Mouse (Mus musculus): ENCODE results near the gene Tbpl2. TPM values are rescaled to one million over a fixed set of nuclear protein-coding genes. Genes with fewer than 3 reads are reported as not detected.

Gene Tbpl2
- total RNA-seq (2021): not detected
- long read RNA-seq, experiment 1: 0 reads
- long read RNA-seq, experiment 2: 0 reads

- intact Hi-C loops (cut with DNase I; ENCODE audit: low total_unique reads): no loop called here
Measured at GRCm38 (mm10) chr2:24096495-24096894, at the start of gene Tbpl2. TSS of gene Tbpl2 (minus strand) at chr2:24096595.

GRCm38 (mm10) chr2:24134373-24134772, 38.0 kb upstream of the Tbpl2 start:
- intact Hi-C loops (cut with DNase I; ENCODE audit: low total_unique reads): no loop called here
- no peak for DNase-seq

More at GRCm38 (mm10) chr2:24096495-24096894, at the start of gene Tbpl2:
- no peak for DNase-seq

- intact Hi-C loops (cut with DNase I; ENCODE audit: low total_unique reads): no loop called here
- DNase-seq: no peak
Measured at GRCm38 (mm10) chr2:24109085-24109484, 12.7 kb upstream of the Tbpl2 start.

- DNase-seq: no peak
- intact Hi-C loops (cut with DNase I; ENCODE audit: low total_unique reads): no loop called here
Measured at GRCm38 (mm10) chr2:24103619-24104289, 7.4 kb upstream of the Tbpl2 start.

- intact Hi-C loops (cut with DNase I; ENCODE audit: low total_unique reads): no loop called here
- no peak for DNase-seq
Measured at GRCm38 (mm10) chr2:24090921-24091320, 5.5 kb downstream of the Tbpl2 start.

GRCm38 (mm10) chr2:24050459-24050858, 45.9 kb downstream of the Tbpl2 start:
- intact Hi-C loops (cut with DNase I; ENCODE audit: low total_unique reads): no loop called here
- no peak for DNase-seq

- DNase-seq: no peak
- intact Hi-C loops (cut with DNase I; ENCODE audit: low total_unique reads): no loop called here
Measured at GRCm38 (mm10) chr2:24049344-24049990, 46.9 kb downstream of the Tbpl2 start, which contains the start of gene Hnmt. TSS of gene Hnmt (minus strand) at chr2:24049394.

- DNase-seq: peak; percentile 57
- intact Hi-C loops (cut with DNase I; ENCODE audit: low total_unique reads): no loop called here
Measured at GRCm38 (mm10) chr2:24048480-24049097, 47.8 kb downstream of the Tbpl2 start.

- intact Hi-C loops (cut with DNase I; ENCODE audit: low total_unique reads): no loop called here
- DNase-seq: no peak
Measured at GRCm38 (mm10) chr2:24047551-24048479, 48.6 kb downstream of the Tbpl2 start.

- intact Hi-C loops (cut with DNase I; ENCODE audit: low total_unique reads): no loop called here
- no peak for DNase-seq
Measured at GRCm38 (mm10) chr2:24042901-24043300, 53.5 kb downstream of the Tbpl2 start.

- no peak for DNase-seq
- intact Hi-C loops (cut with DNase I; ENCODE audit: low total_unique reads): no loop called here
Measured at GRCm38 (mm10) chr2:24040531-24040930, 55.9 kb downstream of the Tbpl2 start.

Other genes with a start within 250 kb of the Tbpl2 start
- 1 to 10 TPM; 2.8 to 3.3 TPM for gene Hnmt, start 47.2 kb downstream of the Tbpl2 start, total RNA-seq (2021)
- not detected for gene Il1f8, start 56.6 kb upstream of the Tbpl2 start, total RNA-seq (2021)
- not detected for gene Il1f9, start 89.9 kb upstream of the Tbpl2 start, total RNA-seq (2021)
- gene Il1f6, start 118.8 kb upstream of the Tbpl2 start, total RNA-seq (2021): not detected
- not detected for gene Il1f5, start 180.4 kb upstream of the Tbpl2 start, total RNA-seq (2021)
- gene Il1f10, start 194.6 kb upstream of the Tbpl2 start, total RNA-seq (2021): not detected
- not detected for gene Il1rn, start 240.3 kb upstream of the Tbpl2 start, total RNA-seq (2021)

Data from gastrocnemius, postnatal 14 days (tissue).